Mouse (Mus musculus) intestine, embryonic 14.5 days (tissue): Measurements from ENCODE around the gene Aym1. TPM values are rescaled to one million over a fixed set of nuclear protein-coding genes. Genes with fewer than 3 reads are reported as not detected.
A peak's percentile ranks its signal among the peaks of the same experiment; 100 is the strongest.

ENCODE experiments used
- ATAC-seq: fragments of 200-750 bp; cut with Nextera tagmentation; replicated peaks from 2 replicates; pipeline ENCODE4 v1.8.0; 2017; ENCODE audit warnings: low read depth, moderate number of reproducible peaks, moderate TSS enrichment, moderate library complexity; ENCODE audit not compliant: low FRiP score, low TSS enrichment
- DNase-seq: peaks from one replicate; pipeline ENCODE4 v3.0.0-alpha.2; 2018; ENCODE audit warnings: low spot score
- H3K27ac ChIP-seq: fragments of 300-500 bp; sonication (generic); 2 replicates; pipeline ENCODE4 v1.5.1; 2014; ENCODE audit warnings: low read depth, mild to moderate bottlenecking, control low read depth
- H3K27me3 ChIP-seq: fragments of 300-500 bp; sonication (generic); replicated peaks from 2 replicates; pipeline ENCODE4 v1.6.1; 2014; ENCODE audit warnings: low read length, control low read depth; ENCODE audit not compliant: control insufficient read depth, insufficient read depth
- H3K36me3 ChIP-seq: fragments of 300-500 bp; sonication (generic); 2 replicates; pipeline ENCODE4 v1.6.1; 2014; ENCODE audit warnings: low read length, control low read depth; ENCODE audit not compliant: control insufficient read depth, insufficient read depth
- H3K4me1 ChIP-seq: fragments of 300-500 bp; sonication (generic); replicated peaks from 2 replicates; pipeline ENCODE4 v1.6.1; 2014; ENCODE audit warnings: low read length, control low read depth, mixed read lengths; ENCODE audit not compliant: control insufficient read depth, insufficient read depth
- H3K4me2 ChIP-seq: fragments of 300-500 bp; sonication (generic); 2 replicates; pipeline ENCODE4 v1.6.1; 2014; ENCODE audit warnings: low read length
- H3K4me3 ChIP-seq: fragments of 300-500 bp; sonication (generic); 2 replicates; pipeline ENCODE4 v1.5.1; 2014; ENCODE audit warnings: low read depth, low read length, control low read depth, mixed read lengths
- H3K9ac ChIP-seq: fragments of 300-500 bp; sonication (generic); 2 replicates; pipeline ENCODE4 v1.6.1; 2014; ENCODE audit warnings: mild to moderate bottlenecking, low read length
- H3K9me3 ChIP-seq: fragments of 300-500 bp; sonication (generic); 2 replicates; pipeline ENCODE4 v1.6.1; 2016; ENCODE audit warnings: low read length, control low read depth; ENCODE audit not compliant: control insufficient read depth
- WGBS: fragments of 180-500 bp; shearing (Covaris S2); extraction: QIAGEN DNeasy Blood & Tissue Kit; methylation state at CpG from one replicate; pipeline ENCODE4 v1.1.7; 2014; 5-methylcytosine and 5-hydroxymethylcytosine counted together
- microRNA-seq: library from miRNA; unstranded; fragments of <30 nt; microRNA quantifications from one replicate; pipeline ENCODE4, GENCODE M21; 2016
- polyA plus RNA-seq: library from polyadenylated mRNA; unstranded; fragments of >200 nt; fragmentation: Nextera tagmentation; extraction: Ambion mirVana; gene quantifications from 2 replicates; pipeline ENCODE4 v1.2.1, GENCODE M21; 2014

Gene Aym1
- polyA plus RNA-seq, 1 experiment from 2014 or later = not detected

GRCm38 (mm10) chr5:113402702-113403101 is 45.6 kb downstream of the Aym1 start:
- WGBS = 37% methylated on average over 11 of the region's 11 CpGs
- H3K27me3 ChIP-seq = no peaks in the 10 kb centered on the region
- H3K9ac ChIP-seq = no peak overlapping the region
- no peak overlapping the region for H3K4me2 ChIP-seq
- H3K4me3 ChIP-seq = no peak overlapping the region
- ATAC-seq (no peak), DNase-seq (no peak)
- no peaks in the 10 kb centered on the region for H3K36me3 ChIP-seq
- no peak overlapping the region for H3K27ac ChIP-seq
- H3K4me1 ChIP-seq = no peaks in the 10 kb centered on the region; the same call in 1 of the 2 replicates
- H3K9me3 ChIP-seq = peaks cover 4% of the 10 kb centered on the region; the same call in 1 of the 2 replicates

- no peak for ATAC-seq
Observed at GRCm38 (mm10) chr5:113407346-113407745, 50.3 kb downstream of the Aym1 start.

More at GRCm38 (mm10) chr5:113407346-113407745, 50.3 kb downstream of the Aym1 start:
- Histone ChIP-seq H3K9me3 (no peaks in the 10 kb centered on the region), H3K4me1 (no peaks in the 10 kb centered on the region; the same call in 1 of the 2 replicates), H3K27me3 (no peaks in the 10 kb centered on the region), H3K9ac (no peak overlapping the region), H3K4me3 (no peak overlapping the region), H3K27ac (no peak overlapping the region), H3K36me3 (no peaks in the 10 kb centered on the region), H3K4me2 (no peak overlapping the region)
- 7% methylated on average over 3 of the region's 3 CpGs for WGBS
- peak; percentile 87 for DNase-seq

Small RNAs within 50 kb of the gene (microRNA-seq; reads per million reads assigned to microRNA genes)
- gene Mir7229 = not detected
- gene Mir7230 = not detected

Other genes with a start within 250 kb of the Aym1 start
- 6.9 TPM in 2 replicates for gene 2900026A02Rik, start 136.1 kb upstream of the Aym1 start, polyA plus RNA-seq
- gene Tmem211, start 130.4 kb upstream of the Aym1 start, polyA plus RNA-seq = not detected in 2 replicates
- 8.8 and 10.0 TPM in 2 replicates for gene Sgsm1, start 46.5 kb upstream of the Aym1 start, polyA plus RNA-seq
- gene Wscd2, start 133.0 kb downstream of the Aym1 start, polyA plus RNA-seq = 6.0 and 6.6 TPM in 2 replicates